Mouse (Mus musculus) midbrain, embryonic 12.5 days (tissue): Measurements from ENCODE around the gene Olfr1446. TPM values are rescaled to one million over a fixed set of nuclear protein-coding genes. Genes with fewer than 3 reads are reported as not detected.

Source experiments
- ATAC-seq: fragments of 200-750 bp; cut with Nextera tagmentation; 2 replicates; pipeline ENCODE4 v1.8.0; 2017; ENCODE audit warnings: low read depth, moderate TSS enrichment, moderate library complexity; ENCODE audit not compliant: low FRiP score
- H3K27ac ChIP-seq: fragments of 300-500 bp; sonication (generic); replicated peaks from 2 replicates; pipeline ENCODE4 v1.5.1; 2016; ENCODE audit warnings: mild to moderate bottlenecking
- H3K27me3 ChIP-seq: fragments of 300-500 bp; sonication (generic); 2 replicates; pipeline ENCODE4 v1.6.1; 2016; ENCODE audit warnings: mild to moderate bottlenecking
- H3K36me3 ChIP-seq: fragments of 300-500 bp; sonication (generic); 2 replicates; pipeline ENCODE4 v1.6.1; 2016
- H3K4me1 ChIP-seq: fragments of 300-500 bp; sonication (generic); 2 replicates; pipeline ENCODE4 v1.6.1; 2016
- H3K4me2 ChIP-seq: fragments of 300-500 bp; sonication (generic); replicated peaks from 2 replicates; pipeline ENCODE4 v1.6.1; 2016; ENCODE audit warnings: mild to moderate bottlenecking, moderate library complexity
- H3K4me3 ChIP-seq: fragments of 300-500 bp; sonication (generic); 2 replicates; pipeline ENCODE4 v1.5.1; 2016; ENCODE audit warnings: mild to moderate bottlenecking
- H3K9ac ChIP-seq: fragments of 300-500 bp; sonication (generic); replicated peaks from 2 replicates; pipeline ENCODE4 v1.6.1; 2016; ENCODE audit warnings: mild to moderate bottlenecking, moderate library complexity
- H3K9me3 ChIP-seq: fragments of 300-500 bp; sonication (generic); 2 replicates; pipeline ENCODE4 v1.6.1; 2016; ENCODE audit warnings: mild to moderate bottlenecking
- WGBS: fragments of 180-500 bp; shearing (Covaris S2); methylation state at CpG from one replicate; pipeline ENCODE4 v1.1.7; 2016; 5-methylcytosine and 5-hydroxymethylcytosine counted together
- polyA plus RNA-seq: library from polyadenylated mRNA; unstranded; fragments of >200 nt; fragmentation: Nextera tagmentation; extraction: Ambion mirVana; gene quantifications from 2 replicates; pipeline ENCODE4 v1.2.1, GENCODE M21; 2016

The Olfr1446 gene
- polyA plus RNA-seq, result not detected in 2 replicates

DNA sequence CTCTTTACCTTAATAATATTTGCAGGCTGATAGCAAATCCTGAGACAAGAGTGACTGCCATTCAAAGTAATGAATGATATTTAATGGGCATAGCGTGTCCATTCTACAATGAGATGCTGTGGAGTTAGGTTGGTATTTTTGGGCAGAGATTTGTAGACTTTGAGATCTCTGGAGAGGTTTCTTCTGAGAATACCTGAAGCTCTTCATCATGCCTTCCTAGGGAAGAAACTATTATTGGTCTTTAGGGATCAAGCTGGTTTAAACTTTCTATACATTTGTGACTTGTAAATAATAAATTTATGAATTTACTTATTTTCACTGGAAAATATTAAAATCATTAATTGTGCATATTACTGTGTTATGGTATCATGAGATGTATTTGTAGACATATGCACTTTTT is at the start of gene Olfr1446:
Olfr1446 (minus strand) TSS at position 101 of the 400 bp plus-strand sequence.
- Histone ChIP-seq H3K9ac (no peak within 1 kb of the TSS), H3K4me3 (no peak within 1 kb of the TSS), H3K9me3 (0 out of 2 replicates have a peak, but pooled peaks cover 3% of the 10 kb centered on the region), H3K4me1 (no peaks in the 10 kb centered on the region), H3K4me2 (no peak within 1 kb of the TSS), H3K36me3 (no peaks in the 10 kb centered on the region), H3K27ac (no peak within 1 kb of the TSS), H3K27me3 (no peaks in the 10 kb centered on the region)
- WGBS, result 74% methylated on average over 1 of the region's 1 CpGs
- ATAC-seq, result no peak

DNA sequence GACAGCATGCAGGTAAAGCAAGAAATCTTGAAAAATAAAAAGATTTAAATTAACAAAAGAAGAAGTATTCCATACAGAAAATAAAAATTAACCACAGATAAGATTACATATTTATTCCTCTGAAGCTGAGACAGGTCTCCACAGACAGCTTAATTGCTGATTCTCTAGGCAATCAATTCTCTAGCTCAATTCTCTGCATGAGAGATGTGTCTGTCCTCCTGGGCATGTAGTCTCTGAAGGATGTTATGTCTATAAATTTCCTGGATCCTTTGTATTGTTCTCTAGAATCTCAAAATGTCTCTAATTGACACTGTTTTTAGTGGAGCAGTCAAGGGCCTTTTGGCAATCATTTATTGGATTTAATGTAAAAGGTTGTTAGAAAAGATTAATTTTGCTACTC is 37.2 kb upstream of the Olfr1446 start, which contains the start of gene Olfr1449:
Olfr1449 (plus strand) TSS at position 301 of the 400 bp plus-strand sequence.
- ATAC-seq, result no peak
- Histone ChIP-seq H3K4me1 (no peaks in the 10 kb centered on the region), H3K27me3 (no peaks in the 10 kb centered on the region), H3K4me2 (no peak within 1 kb of the TSS), H3K9ac (no peak within 1 kb of the TSS), H3K27ac (no peak within 1 kb of the TSS), H3K4me3 (no peak within 1 kb of the TSS), H3K9me3 (peaks cover 13% of the 10 kb centered on the region; the same call in 1 of the 2 replicates), H3K36me3 (no peaks in the 10 kb centered on the region)

DNA sequence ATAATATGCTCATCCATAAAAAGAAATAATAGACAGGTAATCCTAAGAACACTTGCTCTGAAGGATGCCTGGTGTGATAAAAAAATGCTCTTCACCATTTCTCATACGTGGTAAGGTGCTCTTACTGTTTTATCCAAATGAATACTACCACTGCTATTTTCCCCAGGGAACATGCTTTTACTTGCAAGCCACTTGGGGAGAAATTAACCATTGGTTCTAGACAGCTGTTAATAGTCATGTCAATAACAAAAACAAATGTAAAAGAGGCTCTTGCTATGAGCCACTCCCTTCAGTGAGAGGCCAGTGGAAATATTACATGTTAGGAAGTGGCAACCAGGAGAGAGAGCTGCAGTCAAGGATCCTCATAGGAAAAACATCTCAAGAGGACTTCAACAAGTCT is 31.0 kb upstream of the Olfr1446 start, which contains the start of gene Olfr1448:
Olfr1448 (minus strand) TSS at position 101 of the 400 bp plus-strand sequence.
- WGBS, result 63% methylated on average over 1 of the region's 1 CpGs
- ATAC-seq, result no peak

DNA sequence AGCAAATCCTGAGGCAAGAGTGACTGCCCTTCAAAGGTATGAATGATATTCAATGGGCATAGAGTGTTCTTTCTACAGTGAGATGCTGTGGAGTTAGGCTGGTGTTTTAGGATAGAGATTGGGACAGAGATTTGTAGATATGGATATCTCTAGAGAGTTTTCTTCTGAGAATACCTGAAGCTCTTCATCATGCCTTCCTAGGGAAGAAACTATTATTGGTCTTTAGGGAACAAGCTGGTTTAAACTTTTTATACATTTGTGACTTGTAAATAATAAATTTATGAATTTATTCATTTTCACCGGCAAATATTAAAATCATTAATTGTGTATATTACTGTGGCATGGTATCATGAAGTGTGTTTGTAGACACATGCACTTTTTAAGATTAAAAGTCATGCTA is 10.3 kb upstream of the Olfr1446 start, which contains the start of gene Olfr1447:
Olfr1447 (minus strand) TSS at position 101 of the 400 bp plus-strand sequence.
- WGBS, result 96% methylated on average over 1 of the region's 1 CpGs
- Histone ChIP-seq H3K9ac (no peak within 1 kb of the TSS), H3K4me1 (no peaks in the 10 kb centered on the region), H3K4me3 (no peak within 1 kb of the TSS), H3K27ac (no peak within 1 kb of the TSS), H3K9me3 (0 out of 2 replicates have a peak, but pooled peaks cover 3% of the 10 kb centered on the region), H3K4me2 (no peak within 1 kb of the TSS), H3K27me3 (no peaks in the 10 kb centered on the region), H3K36me3 (no peaks in the 10 kb centered on the region)
- no peak for ATAC-seq

More for the DNA sequence above, 31.0 kb upstream of the Olfr1446 start, which contains the start of gene Olfr1448:
- Histone ChIP-seq H3K4me3 (no peak within 1 kb of the TSS), H3K9ac (no peak within 1 kb of the TSS), H3K4me2 (no peak within 1 kb of the TSS), H3K9me3 (no peaks in the 10 kb centered on the region), H3K27me3 (no peaks in the 10 kb centered on the region), H3K27ac (no peak within 1 kb of the TSS), H3K4me1 (no peaks in the 10 kb centered on the region), H3K36me3 (no peaks in the 10 kb centered on the region)

DNA sequence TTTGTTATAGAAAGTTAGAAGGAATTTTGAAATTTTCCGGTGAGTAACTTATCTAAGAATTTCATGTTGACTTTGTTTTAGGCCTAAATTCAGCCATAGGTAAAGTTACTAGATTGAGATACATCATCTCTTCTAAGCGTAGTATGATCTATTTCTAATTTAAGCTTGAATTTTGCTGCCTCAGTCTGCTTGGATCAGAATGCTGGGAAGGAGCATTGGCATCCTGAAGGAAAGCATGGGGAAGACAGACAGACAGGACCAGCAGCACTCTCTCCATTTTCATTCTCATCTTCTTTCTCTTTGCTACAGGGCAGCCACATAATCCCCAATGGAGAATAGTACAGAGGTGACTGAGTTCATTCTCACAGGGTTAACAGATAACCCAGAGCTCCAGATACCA is 9.8 kb downstream of the Olfr1446 start, which contains the start of gene Olfr1445:
Olfr1445 (plus strand) TSS at position 301 of the 400 bp plus-strand sequence.
- H3K27ac ChIP-seq, result no peak within 1 kb of the TSS
- H3K4me1 ChIP-seq, result no peaks in the 10 kb centered on the region
- no peaks in the 10 kb centered on the region for H3K9me3 ChIP-seq
- no peak for ATAC-seq
- H3K27me3 ChIP-seq, result no peaks in the 10 kb centered on the region
- H3K36me3 ChIP-seq, result no peaks in the 10 kb centered on the region
- 85% methylated on average over 2 of the region's 2 CpGs for WGBS
- H3K4me2 ChIP-seq, result no peak within 1 kb of the TSS
- no peak within 1 kb of the TSS for H3K4me3 ChIP-seq
- no peak within 1 kb of the TSS for H3K9ac ChIP-seq

DNA sequence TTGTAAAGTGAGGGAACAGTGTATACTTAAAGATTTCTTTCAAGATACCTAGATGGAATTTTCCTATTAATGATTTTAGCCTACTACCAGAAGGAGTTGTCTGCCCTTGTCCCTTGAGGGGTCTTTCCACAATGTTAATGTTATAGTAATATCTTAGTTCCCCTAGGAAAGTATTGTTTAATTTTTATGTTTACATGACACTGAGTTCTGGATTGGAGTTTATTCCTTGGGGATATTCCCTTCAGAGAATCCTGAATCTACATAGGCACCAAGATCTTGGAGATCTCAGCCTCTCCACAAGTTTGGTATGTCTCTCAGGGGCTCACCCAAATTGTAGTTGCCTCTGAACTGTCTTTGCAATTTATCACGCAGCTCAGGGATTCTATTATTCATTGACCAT is 36.3 kb downstream of the Olfr1446 start, which contains the start of gene Olfr1444:
Olfr1444 (plus strand) TSS at position 301 of the 400 bp plus-strand sequence.
- Histone ChIP-seq H3K4me1 (no peaks in the 10 kb centered on the region), H3K27me3 (no peaks in the 10 kb centered on the region), H3K4me3 (no peak within 1 kb of the TSS), H3K36me3 (no peaks in the 10 kb centered on the region), H3K4me2 (no peak within 1 kb of the TSS), H3K9me3 (no peaks in the 10 kb centered on the region), H3K9ac (no peak within 1 kb of the TSS), H3K27ac (no peak within 1 kb of the TSS)
- ATAC-seq, result no peak
- 63% methylated on average over 1 of the region's 1 CpGs for WGBS

DNA sequence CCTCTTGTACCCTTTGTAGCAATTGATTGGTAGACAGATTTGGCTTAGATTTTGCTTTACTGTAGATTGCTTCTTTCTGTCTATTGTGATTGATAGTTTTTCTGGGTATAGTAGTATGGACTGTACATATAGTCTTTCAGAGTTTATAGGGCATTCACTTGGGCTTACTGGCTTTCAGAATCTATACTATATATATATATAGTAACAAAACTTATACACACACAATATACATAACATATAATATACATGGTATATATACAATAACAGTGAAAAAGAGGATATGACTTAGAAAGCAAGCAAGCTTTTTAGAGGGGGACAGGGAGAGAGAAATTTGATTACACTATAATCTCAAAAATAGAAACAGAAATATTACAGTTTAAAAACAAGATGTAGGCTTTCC is 46.9 kb downstream of the Olfr1446 start, which contains the start of gene Gm5244:
Gm5244 (plus strand) TSS at position 301 of the 400 bp plus-strand sequence.
- no peaks in the 10 kb centered on the region for H3K4me1 ChIP-seq
- H3K27ac ChIP-seq, result no peak within 1 kb of the TSS
- no peak within 1 kb of the TSS for H3K4me2 ChIP-seq
- no peak within 1 kb of the TSS for H3K4me3 ChIP-seq
- H3K27me3 ChIP-seq, result no peaks in the 10 kb centered on the region
- no peaks in the 10 kb centered on the region for H3K36me3 ChIP-seq
- H3K9me3 ChIP-seq, result no peaks in the 10 kb centered on the region
- no peak within 1 kb of the TSS for H3K9ac ChIP-seq
- ATAC-seq, result no peak

DNA sequence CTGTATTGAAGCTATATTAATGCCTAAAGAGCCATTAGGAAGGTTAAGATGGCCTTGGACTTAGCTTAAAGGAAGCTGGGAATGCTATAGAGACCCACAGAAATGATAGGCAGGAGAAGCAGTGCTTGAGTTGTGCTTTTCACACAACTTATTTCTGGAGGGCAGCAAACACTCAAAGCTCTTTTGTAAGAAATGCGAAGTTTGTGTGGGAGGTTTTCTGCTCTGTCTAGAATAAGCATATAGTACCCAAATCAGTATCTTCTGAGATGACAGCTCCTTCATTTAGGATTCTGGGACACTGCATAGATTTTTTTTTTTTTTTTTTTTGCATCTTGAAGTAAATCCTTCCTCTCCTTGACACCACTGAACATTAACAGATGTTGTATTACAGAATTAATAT is 54.8 kb downstream of the Olfr1446 start:
- Histone ChIP-seq H3K4me1 (no peaks in the 10 kb centered on the region), H3K27me3 (no peaks in the 10 kb centered on the region), H3K36me3 (no peaks in the 10 kb centered on the region), H3K27ac (no peak overlapping the region), H3K9ac (no peak overlapping the region), H3K4me3 (no peak overlapping the region), H3K4me2 (no peak overlapping the region), H3K9me3 (no peaks in the 10 kb centered on the region)
- ATAC-seq, result no peak
- 88% methylated on average over 1 of the region's 1 CpGs for WGBS

Other genes with a start within 250 kb of the Olfr1446 start
- gene Olfr1442, start 223.1 kb downstream of the Olfr1446 start, polyA plus RNA-seq, result not detected in 2 replicates
- gene Olfr1443, start 215.4 kb downstream of the Olfr1446 start, polyA plus RNA-seq, result not detected in 2 replicates
- gene Keg1, start 197.7 kb downstream of the Olfr1446 start, polyA plus RNA-seq, result not detected in 2 replicates
- gene Cntf, start 127.9 kb downstream of the Olfr1446 start, polyA plus RNA-seq, result 1.6 TPM in 2 replicates
- 22.1 and 22.7 TPM in 2 replicates for gene Zfp91, start 97.4 kb downstream of the Olfr1446 start, polyA plus RNA-seq
- gene Lpxn, start 97.3 kb downstream of the Olfr1446 start, polyA plus RNA-seq, result 1.3 and 1.8 TPM in 2 replicates
- not detected in 2 replicates for gene Gm5244, start 46.8 kb downstream of the Olfr1446 start, polyA plus RNA-seq
- not detected in 2 replicates for gene Olfr1444, start 36.2 kb downstream of the Olfr1446 start, polyA plus RNA-seq
- gene Olfr1445, start 9.7 kb downstream of the Olfr1446 start, polyA plus RNA-seq, result not detected in 2 replicates
- not detected in 2 replicates for gene Olfr1447, start 10.2 kb upstream of the Olfr1446 start, polyA plus RNA-seq
- not detected in 2 replicates for gene Olfr1448, start 30.9 kb upstream of the Olfr1446 start, polyA plus RNA-seq
- gene Olfr1449, start 37.3 kb upstream of the Olfr1446 start, polyA plus RNA-seq, result not detected in 2 replicates
- gene Olfr1450, start 56.7 kb upstream of the Olfr1446 start, polyA plus RNA-seq, result not detected in 2 replicates
- gene Olfr1451, start 101.5 kb upstream of the Olfr1446 start, polyA plus RNA-seq, result not detected in 2 replicates
- not detected in 2 replicates for gene Olfr1453, start 134.8 kb upstream of the Olfr1446 start, polyA plus RNA-seq
- gene Olfr1454, start 167.1 kb upstream of the Olfr1446 start, polyA plus RNA-seq, result not detected in 2 replicates
- not detected in 2 replicates for gene Olfr1457, start 204.4 kb upstream of the Olfr1446 start, polyA plus RNA-seq
- gene Olfr1458, start 213.3 kb upstream of the Olfr1446 start, polyA plus RNA-seq, result not detected in 2 replicates